Mouse (Mus musculus) MEL (cell line): ENCODE measurements around the gene Krt12. TPM values are rescaled to one million over a fixed set of nuclear protein-coding genes. Genes with fewer than 3 reads are reported as not detected.

Source experiments
- DNase-seq: peaks from one replicate; pipeline ENCODE4 v3.0.0; 2011; ENCODE audit warnings: low read depth, low spot score
- H3K27ac ChIP-seq: 2 replicates; pipeline ENCODE4 v1.5.1; 2012; ENCODE audit warnings: low read depth, mild to moderate bottlenecking, control low read depth, low read length, moderate library complexity; ENCODE audit not compliant: control insufficient read depth
- H3K27me3 ChIP-seq, 2 experiments: fragments of 150-350 bp in 1 of 2; sonication (generic) in 1 of 2; 2 replicates each; pipeline ENCODE4 v1.6.1; 2012; ENCODE audit warnings: low read length in 2 of 2, mild to moderate bottlenecking in 2 of 2, improper control_type of control experiment in 1 of 2, moderate library complexity in 1 of 2; ENCODE audit not compliant: insufficient read depth in 2 of 2, control insufficient read depth in 1 of 2
- H3K36me3 ChIP-seq, 2 experiments: 2 replicates each; pipeline ENCODE4 v1.6.1; 2012 to 2014; ENCODE audit warnings: low read length in 2 of 2, improper control_type of control experiment in 1 of 2, inconsistent platforms in 1 of 2, mild to moderate bottlenecking in 1 of 2; ENCODE audit not compliant: insufficient read depth in 2 of 2, control insufficient read depth in 1 of 2
- H3K4me1 ChIP-seq, 2 experiments: fragments of 150-350 bp in 1 of 2; sonication (generic) in 1 of 2; 2 replicates each; pipeline ENCODE4 v1.6.1; 2012; ENCODE audit warnings: low read length in 2 of 2, improper control_type of control experiment in 1 of 2, mild to moderate bottlenecking in 1 of 2; ENCODE audit not compliant: insufficient read depth in 2 of 2, control insufficient read depth in 1 of 2
- H3K4me3 ChIP-seq, 2 experiments: fragments of 150-350 bp in 1 of 2; sonication (generic) in 1 of 2; 2 replicates each; pipeline ENCODE4 v1.5.1; 2012; ENCODE audit warnings: low read depth in 2 of 2, low read length in 2 of 2, mild to moderate bottlenecking in 2 of 2, moderate library complexity in 2 of 2, control low read depth in 1 of 2, improper control_type of control experiment in 1 of 2; ENCODE audit not compliant: control insufficient read depth in 1 of 2, insufficient read depth in 1 of 2
- H3K79me2 ChIP-seq: 2 replicates; pipeline ENCODE4 v1.6.1; 2012; ENCODE audit warnings: mild to moderate bottlenecking, low read length, moderate library complexity; ENCODE audit not compliant: control insufficient read depth, poor library complexity, insufficient read depth
- H3K9ac ChIP-seq: 2 replicates; pipeline ENCODE4 v1.6.1; 2012; ENCODE audit warnings: low read depth, mild to moderate bottlenecking, control low read depth, low read length, moderate library complexity; ENCODE audit not compliant: control insufficient read depth, poor library complexity, severe bottlenecking
- H3K9me3 ChIP-seq: fragments of 150-350 bp; sonication (generic); replicated peaks from 2 replicates; pipeline ENCODE4 v1.6.1; 2012; ENCODE audit warnings: mild to moderate bottlenecking, low read length, improper control_type of control experiment, moderate library complexity; ENCODE audit not compliant: insufficient read depth
- CHD1 ChIP-seq: IDR thresholded peaks from 2 replicates; pipeline ENCODE4 v1.6.1; 2012; ENCODE audit warnings: low read depth, mild to moderate bottlenecking, inconsistent platforms, low read length, improper control_type of control experiment
- CHD2 ChIP-seq: IDR thresholded peaks from 2 replicates; pipeline ENCODE4 v1.6.1; 2011; ENCODE audit warnings: low read length, improper control_type of control experiment
- CTCF ChIP-seq, 3 experiments: IDR thresholded peaks in 2 of 3; conservative IDR thresholded peaks in 1 of 3; 2 replicates each; pipeline ENCODE4 v1.5.1; 2011 to 2012; ENCODE audit warnings: low read length in 3 of 3, low read depth in 2 of 3, mild to moderate bottlenecking in 2 of 3, improper control_type of control experiment in 1 of 3, inconsistent platforms in 1 of 3, mixed read lengths in 1 of 3, moderate library complexity in 1 of 3; ENCODE audit not compliant: control insufficient read depth in 1 of 3, insufficient read depth in 1 of 3, poor library complexity in 1 of 3, severe bottlenecking in 1 of 3
- E2F4 ChIP-seq: IDR thresholded peaks from 2 replicates; pipeline ENCODE4 v1.6.1; 2011; ENCODE audit warnings: low read depth, low read length, improper control_type of control experiment, borderline replicate concordance
- EP300 ChIP-seq, 2 experiments: IDR thresholded peaks; 2 replicates each; pipeline ENCODE4 v1.6.1; 2011; ENCODE audit warnings: improper control_type of control experiment in 2 of 2, low read length in 2 of 2, low read depth in 1 of 2, mild to moderate bottlenecking in 1 of 2
- ETS1 ChIP-seq: IDR thresholded peaks from 2 replicates; pipeline ENCODE4 v1.6.1; 2012; ENCODE audit warnings: low read depth, mild to moderate bottlenecking, inconsistent platforms, low read length, improper control_type of control experiment, moderate library complexity
- KAT2A ChIP-seq: conservative IDR thresholded peaks from 2 replicates; pipeline ENCODE4 v1.6.1; 2012; ENCODE audit warnings: low read depth, low read length, improper control_type of control experiment, inconsistent platforms
- MAFK ChIP-seq: IDR thresholded peaks from 2 replicates; pipeline ENCODE4 v1.6.1; 2011; ENCODE audit warnings: low read depth, mild to moderate bottlenecking, low read length, improper control_type of control experiment, borderline replicate concordance
- MAZ ChIP-seq: IDR thresholded peaks from 2 replicates; pipeline ENCODE4 v1.6.1; 2012; ENCODE audit warnings: low read depth, mild to moderate bottlenecking, inconsistent platforms, low read length, improper control_type of control experiment
- MXI1 ChIP-seq: IDR thresholded peaks from 2 replicates; pipeline ENCODE4 v1.6.1; 2011; ENCODE audit warnings: mild to moderate bottlenecking, low read depth, low read length, improper control_type of control experiment
- NELFE ChIP-seq: IDR thresholded peaks from 2 replicates; pipeline ENCODE4 v1.6.1; 2011; ENCODE audit warnings: low read depth, low read length, improper control_type of control experiment
- POLR2A ChIP-seq, 2 experiments: IDR thresholded peaks; 2 replicates each; pipeline ENCODE4 v1.6.1; 2011 to 2012; ENCODE audit warnings: low read length in 2 of 2, mild to moderate bottlenecking in 2 of 2, control low read depth in 1 of 2, improper control_type of control experiment in 1 of 2, low read depth in 1 of 2, moderate library complexity in 1 of 2; ENCODE audit not compliant: control insufficient read depth in 1 of 2, insufficient read depth in 1 of 2, poor library complexity in 1 of 2
- POLR2AphosphoS2 ChIP-seq: IDR thresholded peaks from 2 replicates; pipeline ENCODE4 v1.6.1; 2011; ENCODE audit warnings: low read length, improper control_type of control experiment
- POLR2AphosphoS5 ChIP-seq: IDR thresholded peaks from 2 replicates; pipeline ENCODE4 v1.6.1; 2012; ENCODE audit warnings: low read depth, borderline replicate concordance, mild to moderate bottlenecking, inconsistent platforms, low read length, moderate library complexity, mixed read lengths
- RAD21 ChIP-seq: IDR thresholded peaks from 2 replicates; pipeline ENCODE4 v1.6.1; 2011; ENCODE audit warnings: mild to moderate bottlenecking, low read depth, low read length, improper control_type of control experiment
- SIN3A ChIP-seq: IDR thresholded peaks from 2 replicates; pipeline ENCODE4 v1.6.1; 2012; ENCODE audit warnings: low read length, improper control_type of control experiment, inconsistent platforms
- SMC3 ChIP-seq: IDR thresholded peaks from 2 replicates; pipeline ENCODE4 v1.6.1; 2011; ENCODE audit warnings: low read depth, low read length, improper control_type of control experiment
- TAL1 ChIP-seq: IDR thresholded peaks from 2 replicates; pipeline ENCODE4 v1.6.1; 2012; ENCODE audit warnings: mild to moderate bottlenecking, inconsistent platforms, low read length, moderate library complexity, mixed read lengths
- USF2 ChIP-seq, 2 experiments: IDR thresholded peaks; 2 replicates each; pipeline ENCODE4 v1.6.1; 2011 to 2012; ENCODE audit warnings: improper control_type of control experiment in 2 of 2, low read length in 2 of 2, borderline replicate concordance in 1 of 2, inconsistent platforms in 1 of 2, low read depth in 1 of 2, mild to moderate bottlenecking in 1 of 2; ENCODE audit not compliant: insufficient read depth in 1 of 2
- ZC3H11A ChIP-seq: IDR thresholded peaks from 2 replicates; pipeline ENCODE4 v1.6.1; 2012; ENCODE audit warnings: low read depth, mild to moderate bottlenecking, inconsistent platforms, low read length, improper control_type of control experiment
- ZMIZ1 ChIP-seq: IDR thresholded peaks from 2 replicates; pipeline ENCODE4 v1.6.1; 2012; ENCODE audit warnings: low read depth, mild to moderate bottlenecking, inconsistent platforms, low read length, improper control_type of control experiment, moderate library complexity
- polyA plus RNA-seq, 2 experiments: library from polyadenylated mRNA; stranded (reverse) in 1 of 2; unstranded in 1 of 2; fragments of >175 nt in 1 of 2; fragments of >200 nt in 1 of 2; gene quantifications; 2 replicates each; pipeline versions ENCODE4 v1.2.1 to v1.2.4; 2012; ENCODE audit warnings: low replicate concordance in 2 of 2, low read depth in 1 of 2; ENCODE audit not compliant: insufficient read length in 2 of 2, insufficient read depth in 1 of 2, missing spikeins in 1 of 2
- total RNA-seq: library from RNA; depleted of rRNA; stranded (reverse); fragments of 300-350 nt; gene quantifications from 2 replicates; pipeline ENCODE4 v1.2.3, GENCODE M21; 2012

Gene Krt12
- total and polyA plus RNA-seq, 3 experiments: 0.10 TPM; not detected in 2

DNA sequence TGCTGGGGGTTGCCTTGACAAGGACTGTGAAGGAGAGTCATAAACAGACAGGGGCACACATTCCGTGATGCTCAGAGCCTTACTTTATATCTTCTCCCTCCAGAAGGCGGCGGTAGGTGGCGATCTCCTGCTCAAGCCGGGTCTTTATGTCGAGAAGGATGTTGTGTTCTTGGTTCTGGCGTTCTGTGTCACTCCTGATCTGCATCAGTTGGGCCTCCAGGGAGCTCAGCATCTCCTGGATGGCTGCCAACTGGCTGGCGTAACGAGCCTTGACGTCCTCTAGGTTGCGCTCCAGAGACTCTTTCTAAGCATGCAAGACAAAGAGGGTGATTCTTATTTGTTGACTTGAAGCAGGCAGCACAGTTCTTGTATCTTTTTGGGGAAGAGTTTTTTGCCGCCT lies 8.6 kb upstream of the Krt12 start:
- H3K79me2 ChIP-seq: no peaks in the 10 kb centered on the region
- peak in 2 of 3 experiments; percentile 19 to 25; a peak in 2 of 6 replicates for TF ChIP-seq CTCF (IDR thresholded peaks at IDR 0.05 in 2 of 3, conservative IDR thresholded peaks at IDR 0.05 in 1 of 3; ENCODE audit: control insufficient read depth in 1 of 3, insufficient read depth in 1 of 3, low read depth in 2 of 3, low read length in 3 of 3, poor library complexity in 1 of 3, severe bottlenecking in 1 of 3)
- TF ChIP-seq E2F4: no peak
- H3K4me3 ChIP-seq: no peak overlapping the region
- DNase-seq: peak; percentile 44
- no peak overlapping the region for H3K27ac ChIP-seq
- H3K4me1 ChIP-seq: no peaks in the 10 kb centered on the region
- H3K9ac ChIP-seq: no peak overlapping the region
- no peaks in the 10 kb centered on the region; a peak in 1 of 4 replicates for H3K27me3 ChIP-seq
- H3K9me3 ChIP-seq: no peaks in the 10 kb centered on the region
- H3K36me3 ChIP-seq: no peaks in the 10 kb centered on the region

- H3K27me3 ChIP-seq: no peaks in the 10 kb centered on the region
- no peaks in the 10 kb centered on the region for H3K9me3 ChIP-seq
Measured at GRCm38 (mm10) chr11:99420586-99420985, 1.5 kb downstream of the Krt12 start.

GRCm38 (mm10) chr11:99417819-99418218 lies 4.2 kb downstream of the Krt12 start:
- no peak for DNase-seq
- Histone ChIP-seq H3K4me1 (no peaks in the 10 kb centered on the region), H3K27me3 (no peaks in the 10 kb centered on the region), H3K36me3 (no peaks in the 10 kb centered on the region), H3K4me3 (no peak overlapping the region), H3K79me2 (no peaks in the 10 kb centered on the region), H3K9me3 (no peaks in the 10 kb centered on the region), H3K27ac (no peak overlapping the region), H3K9ac (no peak overlapping the region)
- TF ChIP-seq TAL1 (no peak), SIN3A (no peak), ETS1 (no peak), MAZ (no peak), POLR2AphosphoS2 (no peak), ZMIZ1 (no peak), POLR2AphosphoS5 (no peak), CHD1 (no peak), NELFE (no peak), ZC3H11A (no peak), MXI1 (no peak), SMC3 (no peak), USF2 (IDR thresholded peaks at IDR 0.05; ENCODE audit: borderline replicate concordance in 1 of 2, insufficient read depth in 1 of 2, low read depth in 1 of 2, low read length in 2 of 2) (no peak), POLR2A (IDR thresholded peaks at IDR 0.05; ENCODE audit: control insufficient read depth in 1 of 2, insufficient read depth in 1 of 2, low read depth in 1 of 2, low read length in 2 of 2, poor library complexity in 1 of 2) (no peak), EP300 (IDR thresholded peaks at IDR 0.05; ENCODE audit: low read depth in 1 of 2, low read length in 2 of 2) (no peak), KAT2A (no peak)

More at GRCm38 (mm10) chr11:99420586-99420985, 1.5 kb downstream of the Krt12 start:
- Histone ChIP-seq H3K79me2 (no peaks in the 10 kb centered on the region), H3K27ac (no peak overlapping the region), H3K4me1 (no peaks in the 10 kb centered on the region), H3K36me3 (no peaks in the 10 kb centered on the region), H3K9ac (no peak overlapping the region), H3K4me3 (no peak overlapping the region)
- TF ChIP-seq MAFK (no peak), ZMIZ1 (no peak), MAZ (no peak), CHD2 (no peak), RAD21 (no peak)
- DNase-seq: no peak
